Mouse (Mus musculus): ENCODE measurements around the gene Lyve1. TPM values are rescaled to one million over a fixed set of nuclear protein-coding genes. Genes with fewer than 3 reads are reported as not detected.
A peak's percentile ranks its signal among the peaks of the same experiment; 100 is the strongest.

Lyve1 gene
- total RNA-seq, 2 experiments from 2014 or later: 21.5 to 22.8 TPM

DNA sequence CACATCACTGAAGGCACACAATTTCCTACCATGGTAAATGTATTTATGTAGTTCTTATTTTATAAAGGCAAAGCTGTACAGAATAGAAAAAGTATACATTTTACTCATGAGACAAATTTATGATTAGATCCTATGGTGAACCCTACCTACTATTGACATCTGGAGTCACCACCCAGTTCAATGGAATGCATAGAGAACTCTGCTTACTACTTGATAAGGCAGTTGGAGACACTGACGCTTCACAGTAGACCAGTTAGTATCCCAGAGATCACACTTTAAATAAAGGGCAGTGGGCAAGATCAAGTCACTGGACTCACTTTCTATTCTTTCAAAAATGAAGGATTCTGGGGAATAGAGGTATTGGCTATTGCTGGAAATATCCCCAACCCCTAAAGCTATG is 49.1 kb downstream of the Lyve1 start:
- no peak for DNase-seq
- intact Hi-C loops (cut with DNase I): no loop called here

DNA sequence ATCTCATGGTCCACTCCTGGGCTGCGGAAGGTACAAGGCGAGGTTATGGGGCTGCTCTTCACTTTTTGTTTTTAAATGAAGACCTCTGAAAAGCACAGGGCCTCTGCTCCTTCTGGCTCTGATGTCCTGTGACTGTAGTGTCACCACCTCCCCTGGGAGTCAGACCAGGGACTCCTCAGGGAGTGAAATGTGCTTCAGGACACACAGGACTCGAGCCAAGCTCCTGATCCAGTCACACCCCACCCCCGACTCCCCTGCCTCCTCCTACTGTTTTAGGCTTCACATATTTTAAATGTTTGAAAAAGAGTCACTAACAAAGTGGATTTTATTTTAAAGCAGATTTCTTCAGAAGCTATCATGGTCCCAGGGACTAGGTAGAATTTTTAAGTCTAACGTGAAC is 51.5 kb downstream of the Lyve1 start:
- intact Hi-C loops (cut with DNase I): no loop called here
- DNase-seq: peak in 1 of 2 experiments; percentile 16

DNA sequence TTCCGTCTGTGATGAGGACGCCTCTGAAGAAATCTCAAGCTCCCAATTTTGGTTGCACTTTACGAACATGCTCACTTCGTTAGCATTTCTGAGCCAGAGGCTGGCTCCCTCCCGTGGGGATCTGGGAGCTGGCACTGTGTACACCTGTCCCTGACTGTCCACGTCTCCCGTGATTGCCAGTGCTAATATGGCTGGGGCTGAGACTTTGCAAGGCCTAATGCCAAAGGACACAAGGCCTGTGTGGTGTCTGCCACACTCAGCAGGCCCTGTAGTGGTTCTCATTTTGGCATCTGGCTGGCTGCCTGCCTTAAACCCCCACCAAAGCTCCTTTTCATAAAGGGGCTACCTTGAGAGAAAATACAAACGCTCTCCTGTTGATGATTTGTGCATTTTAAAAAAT is 52.0 kb downstream of the Lyve1 start:
- intact Hi-C loops (cut with DNase I): no loop called here
- DNase-seq: peak in 1 of 2 experiments; percentile 21

DNA sequence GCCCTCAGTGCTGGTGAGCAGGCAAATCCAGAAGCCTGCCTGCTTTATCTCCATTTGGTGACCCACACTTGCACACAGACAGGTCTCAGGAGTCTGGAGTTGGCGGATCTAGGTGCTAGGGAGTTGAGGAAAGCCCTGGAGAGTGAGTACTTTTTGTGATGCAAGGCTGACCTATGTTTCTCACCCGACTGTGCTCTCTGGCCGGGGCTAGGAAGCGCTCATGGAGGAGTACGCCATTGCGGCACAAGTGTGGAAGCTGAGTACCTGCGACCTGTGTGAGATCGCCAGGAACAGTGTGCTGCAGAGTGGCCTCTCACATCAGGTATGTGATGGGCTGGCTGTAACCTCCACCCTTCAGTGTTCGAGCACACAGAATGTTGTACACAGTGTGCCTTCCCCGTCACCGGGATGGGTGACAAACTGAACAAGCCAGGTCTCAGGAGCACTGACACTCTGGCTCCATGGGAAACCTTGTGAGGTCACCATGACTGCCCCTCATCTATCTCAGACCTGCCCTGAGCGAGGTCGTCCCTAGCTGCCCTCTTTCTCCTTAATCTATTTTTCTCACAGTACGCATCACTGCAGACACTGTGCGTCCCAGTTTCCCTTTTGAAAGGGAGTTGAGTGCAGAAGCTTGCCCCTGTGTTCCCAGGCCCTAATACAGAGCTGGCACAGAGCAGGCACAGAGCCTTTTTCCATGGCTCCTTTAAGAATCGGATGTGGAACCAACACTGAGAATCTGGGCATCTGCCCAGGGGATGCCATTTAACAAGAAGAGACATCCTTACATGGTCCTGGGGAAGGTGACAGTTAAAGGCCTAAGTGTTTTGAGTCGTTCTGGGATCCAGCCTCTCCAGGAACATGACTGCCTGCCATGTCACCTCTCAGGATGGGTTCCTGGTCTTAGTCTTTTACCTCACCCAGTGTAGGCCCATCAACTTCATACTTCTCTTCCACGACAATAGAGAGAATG is 53.2 kb downstream of the Lyve1 start:
- peak in 1 of 2 experiments; percentile 52 for DNase-seq
- intact Hi-C loops (cut with DNase I): no loop called here

DNA sequence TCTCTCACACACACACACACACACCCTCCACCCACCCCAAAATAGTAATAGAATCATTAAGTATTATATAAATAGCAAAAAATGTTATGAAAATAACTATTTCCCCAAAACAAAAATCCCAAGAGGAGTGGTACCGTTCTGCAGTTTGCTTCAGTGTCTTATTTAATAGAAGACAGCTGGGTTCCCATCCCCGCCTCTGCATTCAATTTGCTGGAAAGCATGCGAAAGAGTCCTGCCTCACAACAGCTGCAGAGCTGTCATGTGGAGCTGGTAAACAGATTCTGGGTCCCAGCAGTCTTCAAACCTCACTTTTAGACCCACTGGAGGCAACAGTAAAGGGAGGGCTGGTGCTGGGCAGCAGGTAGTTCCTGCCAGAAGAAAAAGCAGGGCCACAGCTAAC is 54.1 kb downstream of the Lyve1 start:
- intact Hi-C loops (cut with DNase I): no loop called here
- DNase-seq: no peak

DNA sequence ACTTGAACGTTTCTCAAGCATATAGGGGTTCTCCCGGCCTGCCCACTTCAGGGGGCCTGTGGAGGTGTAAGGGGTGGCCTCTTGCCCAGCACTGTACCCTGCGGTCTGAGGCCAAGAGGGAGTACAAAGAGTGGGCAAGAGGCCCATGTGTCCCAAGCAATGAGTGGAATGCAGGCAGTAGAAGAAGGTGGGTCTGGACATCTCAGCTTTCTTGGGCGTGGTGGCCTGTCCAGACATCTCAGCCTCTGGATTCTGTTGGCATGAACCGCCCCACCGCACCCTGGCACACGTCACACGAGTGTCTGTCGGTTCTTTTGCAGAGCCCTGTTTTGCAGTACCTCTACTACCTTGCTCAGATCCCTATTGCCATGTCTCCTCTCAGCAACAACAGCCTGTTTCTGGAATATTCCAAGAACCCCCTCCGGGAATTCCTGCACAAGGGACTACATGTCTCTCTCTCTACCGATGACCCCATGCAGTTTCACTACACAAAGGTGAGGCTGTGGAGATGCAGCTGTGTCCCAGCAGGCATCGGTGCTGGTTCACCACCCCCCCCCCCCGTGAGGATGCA is 55.5 kb downstream of the Lyve1 start:
- DNase-seq: no peak
- intact Hi-C loops (cut with DNase I): no loop called here

DNA sequence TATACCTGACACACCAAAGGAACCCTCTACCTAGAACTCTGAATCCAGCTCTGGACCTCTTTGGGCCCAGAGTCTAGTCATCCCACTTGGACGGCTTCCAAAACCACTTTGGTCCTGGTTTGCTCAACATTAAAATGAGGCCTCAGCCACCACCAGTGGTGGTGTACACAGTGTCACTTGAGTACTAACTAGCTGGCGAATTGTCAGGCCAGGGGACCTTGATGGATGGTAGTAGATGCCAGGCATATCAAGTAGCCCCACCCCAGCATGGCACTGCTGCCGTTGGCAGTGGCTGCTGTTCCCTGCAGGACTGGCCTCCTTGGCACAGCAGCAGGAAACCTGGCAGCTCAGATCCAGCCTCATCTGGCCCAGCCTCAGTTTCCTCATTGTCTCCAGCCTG is 58.8 kb downstream of the Lyve1 start:
- peak; percentile 49 to 60 for DNase-seq
- intact Hi-C loops (cut with DNase I): loop anchor here (5.0 kb wide), 3 partner anchors 157 to 517 kb away; no protein-coding TSS in a partner anchor

DNA sequence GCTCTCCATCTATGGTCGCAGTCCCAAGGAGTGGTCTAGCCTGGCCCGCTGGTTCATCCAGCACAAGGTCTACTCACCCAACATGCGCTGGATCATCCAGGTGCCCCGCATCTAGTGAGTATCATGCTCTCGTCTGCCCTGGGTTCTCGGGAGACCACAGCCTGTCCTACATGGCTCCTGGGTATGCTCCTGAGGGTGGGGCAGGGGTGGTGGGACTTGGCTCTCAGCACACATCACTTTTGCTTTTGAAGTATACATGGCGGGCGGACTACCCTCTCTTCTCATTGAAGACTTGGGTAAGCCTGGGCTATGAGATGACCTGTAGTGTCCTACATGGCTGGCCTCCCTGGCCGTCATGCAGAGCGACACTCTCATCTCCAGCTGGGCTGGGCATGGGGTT is 59.9 kb downstream of the Lyve1 start:
- intact Hi-C loops (cut with DNase I): loop anchor here (5.0 kb wide), 3 partner anchors 156 to 516 kb away; no protein-coding TSS in a partner anchor
- no peak for DNase-seq

DNA sequence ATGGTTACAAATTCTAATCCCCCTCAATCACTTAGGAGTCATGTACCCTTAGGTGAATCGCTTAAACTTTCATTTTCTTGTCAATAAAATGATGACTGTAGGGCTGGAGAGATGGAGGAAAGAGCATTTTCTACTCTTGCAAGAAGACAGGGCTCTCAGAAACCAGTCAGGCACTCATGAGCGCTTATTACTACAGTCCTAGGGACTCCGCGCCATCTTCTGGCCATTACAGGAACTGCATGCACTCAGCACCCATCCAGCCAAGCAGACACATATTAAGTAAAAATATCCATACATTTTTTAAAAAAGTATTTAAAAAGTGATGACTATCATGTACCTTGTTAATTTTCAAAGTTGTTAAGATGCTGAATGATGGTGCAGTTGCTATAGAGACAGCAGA is 62.0 kb downstream of the Lyve1 start:
- DNase-seq: peak; percentile 81 to 88
- intact Hi-C loops (cut with DNase I): loop anchor here (1.0 to 5.0 kb wide), 4 partner anchors 74 to 514 kb away; no protein-coding TSS in a partner anchor

Small RNA genes lying within 50 kb of the gene (microRNA-seq; reads per million reads assigned to microRNA genes)
- 0 reads per million in 2 experiments for gene Gm47282

Other genes with a start within 250 kb of the Lyve1 start
- 10 to 100 TPM; 47.4 to 54.3 TPM for gene Sbf2, start 248.3 kb downstream of the Lyve1 start, total RNA-seq (2021)
- 10 to 100 TPM in 1 of 2 experiments, 1 to 10 TPM in 1; 9.8 to 15.5 TPM for gene Adm, start 235.6 kb downstream of the Lyve1 start, total RNA-seq (2021)
- 10 to 100 TPM; 41.2 to 41.7 TPM for gene Ampd3, start 95.0 kb downstream of the Lyve1 start, total RNA-seq (2021)
- gene Rnf141, start 18.8 kb downstream of the Lyve1 start, total RNA-seq (2021): 10 to 100 TPM; 36.8 to 44.0 TPM
- 10 to 100 TPM; 15.6 to 18.4 TPM for gene Mrvi1, start 119.2 kb upstream of the Lyve1 start, total RNA-seq (2021)
- gene Ctr9, start 165.7 kb upstream of the Lyve1 start, total RNA-seq (2021): 10 to 100 TPM; 21.8 to 25.2 TPM
- gene Eif4g2, start 219.8 kb upstream of the Lyve1 start, total RNA-seq (2021): 1,000 to 10,000 TPM in 1 of 2 experiments, 100 to 1,000 TPM in 1; 934 to 1,085 TPM

Measured in heart, postnatal 14 days (tissue).